Mouse (Mus musculus) regulatory T cell (primary cell): Measurements from ENCODE around the gene Mtx1.

Source experiments
- in situ Hi-C: fragments of 300-600 bp; cut with MboI, MseI; formaldehyde crosslinking; loops from one replicate; pipeline ENCODE4 v1.15.1; 2025; ENCODE audit warnings: high pct_unique_total_duplicates

Gene Mtx1

GRCm38 (mm10) chr3:89214681-89215411, 12.0 kb downstream of the Mtx1 start, which contains the start of gene Thbs3:
Thbs3 (plus strand) TSS chr3:89215180.
- in situ Hi-C loops: loop anchor here (5.0 kb wide), 1 partner anchor 98 kb away; no protein-coding TSS in a partner anchor

DNA sequence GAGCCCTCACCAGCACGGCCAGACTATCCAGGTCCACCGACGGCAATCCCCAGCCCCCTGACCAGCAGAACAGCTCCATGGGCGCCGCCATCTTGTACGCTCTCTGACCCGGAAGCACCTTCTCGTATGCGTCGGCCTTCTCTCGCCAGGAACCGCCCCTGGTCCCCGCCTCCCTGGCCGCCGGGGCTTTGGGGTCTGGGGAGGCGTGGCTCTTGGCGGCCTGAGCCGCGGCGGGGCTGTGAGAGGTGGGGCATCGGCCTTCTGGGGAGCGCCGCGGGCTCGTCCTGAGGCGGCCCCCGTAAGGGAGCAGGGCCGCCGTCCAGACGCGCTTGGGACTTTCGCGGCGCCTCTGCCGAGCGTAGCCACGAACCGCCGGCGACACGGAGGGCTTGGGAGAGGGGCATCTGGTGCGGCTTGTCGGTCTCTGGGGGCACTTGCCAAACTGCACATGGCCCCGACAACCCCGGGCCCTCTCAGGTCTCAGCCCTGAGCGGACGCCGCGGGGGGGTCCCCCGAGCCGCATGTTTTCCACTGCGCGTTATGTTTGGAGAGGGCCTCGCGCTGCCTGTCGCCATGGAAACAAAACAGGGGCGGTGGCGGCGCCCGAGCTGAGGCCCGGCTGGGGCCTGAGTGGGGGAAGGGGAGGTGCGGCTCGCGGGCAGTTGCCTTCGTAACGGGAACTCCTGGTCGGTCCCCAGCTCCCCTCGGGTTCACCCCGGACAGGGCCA, 12.9 kb downstream of the Mtx1 start:
- in situ Hi-C loops: no loop called here

DNA sequence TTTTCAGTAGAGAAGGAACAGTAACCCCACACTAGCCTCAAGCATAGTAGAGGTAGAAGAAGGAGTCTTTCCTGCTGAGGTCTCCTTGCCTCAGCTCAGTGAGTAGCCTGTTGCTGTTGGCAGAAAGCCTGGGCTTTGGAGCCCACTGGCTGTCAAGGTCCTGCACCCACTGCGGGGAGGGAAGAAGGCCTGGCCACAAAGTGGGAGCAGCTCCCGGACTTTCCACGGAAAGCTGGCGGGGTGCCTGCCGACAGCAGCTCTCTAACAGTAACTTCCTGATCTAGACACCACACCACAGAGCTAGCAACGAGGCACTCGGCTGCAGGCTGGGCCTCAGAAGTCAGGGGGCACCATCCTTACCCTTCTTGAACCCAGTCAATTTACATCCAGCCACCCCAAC, 16.2 kb downstream of the Mtx1 start:
- in situ Hi-C loops: no loop called here

- in situ Hi-C loops: no loop called here
Observed at GRCm38 (mm10) chr3:89210162-89210561, 16.7 kb downstream of the Mtx1 start.

- in situ Hi-C loops: loop anchor here (5.0 kb wide), 1 partner anchor 117 kb away; the partner anchor contains the start of gene Rusc1
Observed at GRCm38 (mm10) chr3:89209731-89210130, 17.2 kb downstream of the Mtx1 start.

- in situ Hi-C loops: loop anchor here (5.0 kb wide), 1 partner anchor 116 kb away; the partner anchor contains the start of gene Rusc1
Observed at GRCm38 (mm10) chr3:89208736-89209135, 18.2 kb downstream of the Mtx1 start.

- in situ Hi-C loops: loop anchor here (5.0 kb wide), 1 partner anchor 116 kb away; the partner anchor contains the start of gene Rusc1
Observed at GRCm38 (mm10) chr3:89208075-89208657, 18.7 kb downstream of the Mtx1 start.

DNA sequence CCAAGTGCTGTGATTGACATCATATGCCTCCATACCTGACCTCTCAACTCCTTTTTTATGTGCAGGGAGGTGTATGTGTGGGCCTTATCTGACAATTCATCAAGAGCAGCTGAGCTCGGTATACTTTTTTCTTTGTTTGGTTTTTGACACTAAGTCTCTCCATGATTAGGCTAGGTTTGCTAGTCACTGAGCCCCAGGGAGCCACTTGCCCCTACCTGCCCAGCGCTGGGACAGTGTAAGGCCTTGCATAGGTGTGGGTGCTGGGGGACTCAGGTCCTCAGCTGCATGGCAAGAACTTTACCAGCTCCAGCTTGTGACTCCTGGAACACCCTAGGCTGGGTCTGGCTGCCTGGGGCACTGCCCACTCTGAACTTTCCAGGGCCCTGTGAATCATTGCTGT, 20.2 kb downstream of the Mtx1 start:
- in situ Hi-C loops: loop anchor here (5.0 kb wide), 1 partner anchor 114 kb away; the partner anchor contains the start of gene Rusc1

DNA sequence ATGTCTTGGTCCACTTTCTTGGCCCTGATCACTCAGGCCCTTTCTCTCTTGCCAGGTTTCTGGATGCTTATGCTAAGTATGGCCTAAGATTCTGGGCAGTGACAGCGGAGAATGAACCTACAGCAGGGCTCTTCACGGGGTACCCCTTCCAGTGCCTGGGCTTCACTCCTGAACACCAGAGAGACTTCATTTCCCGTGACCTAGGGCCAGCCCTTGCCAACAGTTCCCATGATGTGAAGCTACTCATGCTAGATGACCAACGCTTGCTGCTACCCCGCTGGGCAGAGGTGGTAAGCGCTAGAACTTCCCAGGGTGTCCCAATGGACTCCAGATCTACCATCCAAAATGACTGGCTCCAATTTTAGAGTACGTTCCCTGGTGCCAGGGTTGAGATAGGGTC, 20.8 kb downstream of the Mtx1 start:
- in situ Hi-C loops: loop anchor here (5.0 kb wide), 1 partner anchor 114 kb away; the partner anchor contains the start of gene Rusc1

GRCm38 (mm10) chr3:89203142-89203514, 23.8 kb downstream of the Mtx1 start:
- in situ Hi-C loops: no loop called here

GRCm38 (mm10) chr3:89202253-89203141, 24.4 kb downstream of the Mtx1 start, which contains the start of gene Gba:
Gba (plus strand) TSS chr3:89202928.
- in situ Hi-C loops: no loop called here

DNA sequence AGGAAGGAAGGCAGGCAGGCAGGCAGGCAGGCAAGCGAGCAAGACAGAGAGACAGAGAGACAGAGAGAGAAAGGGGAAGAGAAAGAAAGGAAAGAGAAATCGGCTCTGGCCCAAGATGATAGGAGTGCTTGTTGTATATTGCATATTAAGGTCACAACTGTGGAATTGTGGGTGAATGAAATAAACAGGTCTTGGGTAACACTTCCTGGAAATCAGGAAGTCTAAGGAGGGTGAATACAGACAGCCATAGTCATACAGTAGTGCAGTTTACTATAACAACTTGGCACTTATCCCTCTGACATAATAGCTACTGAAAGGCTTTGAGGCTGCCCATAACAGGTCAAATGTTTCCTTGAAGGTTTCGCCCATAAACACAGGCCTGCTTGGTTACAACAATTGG, 27.0 kb downstream of the Mtx1 start:
- in situ Hi-C loops: loop anchor here (25.0 kb wide), 1 partner anchor 862 kb away; the partner anchor contains the start of genes 4933434E20Rik, Tpm3 and Ubap2l

DNA sequence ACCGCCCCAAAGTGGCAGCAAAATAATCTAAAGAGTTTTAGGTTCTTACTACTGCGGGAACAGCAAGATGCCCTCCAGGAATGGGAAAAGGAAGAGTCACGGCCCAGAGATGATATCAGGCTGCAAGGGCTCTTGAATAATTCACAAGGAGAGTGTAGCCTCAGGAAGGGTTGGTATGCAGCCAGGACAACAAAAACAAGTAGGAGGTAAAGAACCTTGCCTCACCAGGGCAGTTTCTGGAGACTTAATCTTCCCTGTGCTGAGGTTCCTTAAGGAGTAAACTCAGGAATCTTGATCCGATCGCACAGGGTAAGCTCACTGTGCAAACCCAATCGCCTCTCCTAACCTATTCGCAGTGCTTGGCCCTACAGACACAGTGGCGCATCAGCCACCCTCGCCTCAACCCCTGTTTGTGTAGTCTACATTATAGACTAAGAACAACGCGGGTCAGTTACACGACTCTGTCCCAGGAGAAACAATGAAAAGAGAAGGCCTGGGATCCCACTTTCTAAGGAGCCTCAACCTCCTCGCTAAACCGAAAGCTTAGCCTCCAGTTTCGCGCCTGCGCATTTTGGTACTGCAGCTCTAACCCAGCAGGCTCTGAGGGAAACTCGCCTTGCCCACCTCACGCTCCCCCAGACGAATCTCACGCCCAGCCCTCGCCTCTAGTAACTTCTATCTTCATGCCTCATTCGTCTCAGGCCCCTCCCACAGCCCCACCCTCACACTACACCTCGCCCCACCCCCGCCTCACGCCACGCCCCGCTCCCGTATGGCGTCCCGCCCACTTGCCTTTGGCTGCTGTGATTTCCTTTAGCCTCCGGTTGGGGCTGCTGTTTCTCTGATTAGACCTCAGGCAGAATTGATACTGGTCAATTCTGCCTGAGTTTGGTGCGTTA, 30.7 kb downstream of the Mtx1 start:
- in situ Hi-C loops: loop anchor here (25.0 kb wide), 1 partner anchor 866 kb away; the partner anchor contains the start of genes 4933434E20Rik, Tpm3 and Ubap2l

- in situ Hi-C loops: loop anchor here (25.0 kb wide), 1 partner anchor 868 kb away; the partner anchor contains the start of genes 4933434E20Rik, Tpm3 and Ubap2l
Observed at GRCm38 (mm10) chr3:89193853-89194252, 33.0 kb downstream of the Mtx1 start.

DNA sequence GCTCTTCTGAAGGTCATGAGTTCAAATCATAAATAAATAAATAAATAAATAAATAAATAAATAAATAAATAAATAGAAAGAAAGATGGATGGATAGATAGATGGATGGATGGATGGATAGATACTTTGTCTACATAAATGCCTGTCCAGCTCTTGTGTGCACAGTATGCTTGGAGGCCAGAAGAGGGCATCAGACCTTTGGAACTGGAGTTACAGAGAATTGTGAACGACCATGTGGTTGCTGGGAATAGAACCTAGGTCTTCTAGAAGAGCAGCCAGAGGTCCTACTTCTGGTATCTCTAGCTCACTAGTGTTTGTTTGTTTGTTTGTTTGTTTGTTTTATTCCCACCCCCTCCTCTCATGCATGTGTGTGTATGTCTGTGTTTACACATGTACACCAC, 33.5 kb downstream of the Mtx1 start:
- in situ Hi-C loops: loop anchor here (25.0 kb wide), 1 partner anchor 869 kb away; the partner anchor contains the start of genes 4933434E20Rik, Tpm3 and Ubap2l

DNA sequence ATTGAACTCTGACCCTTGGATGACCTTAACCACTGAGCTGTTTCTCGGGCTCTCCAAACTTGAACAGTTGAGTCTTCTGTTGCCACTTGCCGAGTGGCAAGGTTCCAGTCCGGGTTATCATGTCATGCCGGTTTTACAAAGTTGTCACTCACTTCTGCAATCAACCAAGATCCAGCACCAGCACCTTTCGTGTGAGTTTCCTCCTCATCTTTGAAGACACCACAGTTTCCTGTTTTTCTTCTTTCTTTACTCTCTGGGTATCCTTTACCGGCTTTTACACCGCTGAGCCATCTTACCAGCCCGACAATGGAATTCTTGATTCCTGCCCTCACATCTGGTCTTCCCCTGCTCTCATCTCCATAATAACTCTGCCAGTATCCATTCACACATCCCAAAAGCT, 36.5 kb downstream of the Mtx1 start:
- in situ Hi-C loops: loop anchor here (25.0 kb wide), 1 partner anchor 872 kb away; the partner anchor contains the start of genes 4933434E20Rik, Tpm3 and Ubap2l

DNA sequence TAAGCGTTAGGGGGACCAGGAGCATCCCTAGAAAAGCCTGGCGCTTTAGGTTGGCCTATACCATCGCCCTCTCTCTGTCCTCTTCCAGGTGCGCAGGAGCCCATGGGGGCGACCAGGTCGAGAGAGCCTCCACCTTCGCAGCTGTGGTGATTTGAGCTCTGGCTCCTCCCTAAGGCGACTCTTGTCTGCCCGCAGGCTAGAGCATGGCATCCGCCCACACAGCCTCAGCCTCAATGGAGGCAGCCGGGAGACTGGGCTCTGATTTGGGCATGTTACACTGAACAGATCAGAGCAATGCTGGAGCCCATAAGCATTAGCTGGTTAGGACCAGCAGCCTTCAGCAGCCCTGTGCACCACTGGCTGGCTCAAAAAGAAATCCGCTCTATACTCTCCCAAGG, 38.4 kb downstream of the Mtx1 start:
- in situ Hi-C loops: loop anchor here (25.0 kb wide), 1 partner anchor 874 kb away; the partner anchor contains the start of genes 4933434E20Rik, Tpm3 and Ubap2l

DNA sequence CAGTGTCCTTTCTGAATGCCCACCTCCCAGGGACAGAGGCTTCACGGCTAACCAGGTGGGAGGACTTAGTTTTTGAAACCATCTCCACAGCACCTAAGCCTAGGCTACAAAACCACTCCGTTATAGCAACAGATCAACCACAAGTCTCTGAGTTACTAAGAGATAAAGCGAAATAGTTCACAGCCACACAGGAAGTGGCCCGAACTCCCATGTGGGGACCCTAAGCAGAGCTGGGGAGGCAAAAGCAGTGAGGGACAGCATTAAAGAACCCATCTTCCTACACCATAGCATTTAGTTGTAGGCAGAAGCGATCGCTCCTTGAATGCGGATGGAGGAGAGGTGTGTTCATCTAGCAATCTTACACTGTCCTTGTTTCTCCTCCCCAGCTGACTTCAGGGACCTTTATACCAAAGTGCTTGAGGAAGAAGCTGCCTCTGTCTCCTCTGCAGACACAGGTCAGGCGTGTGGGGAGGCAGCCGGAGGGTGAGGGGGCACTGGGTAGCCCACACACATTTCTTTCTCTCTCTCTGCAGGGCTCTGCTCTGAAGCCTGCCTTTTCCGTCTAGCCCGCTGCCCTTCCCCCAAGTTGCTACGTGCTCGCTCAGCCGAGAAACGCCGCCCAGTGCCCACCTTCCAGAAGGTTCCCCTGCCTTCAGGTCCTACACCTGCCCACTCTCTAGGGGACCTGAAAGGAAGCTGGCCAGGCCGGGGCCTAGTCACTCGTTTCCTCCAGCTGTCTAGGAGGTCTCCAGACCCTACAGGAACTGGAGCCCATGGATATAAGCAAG, 39.0 kb downstream of the Mtx1 start:
- in situ Hi-C loops: loop anchor here (25.0 kb wide), 1 partner anchor 874 kb away; the partner anchor contains the start of genes 4933434E20Rik, Tpm3 and Ubap2l
